Mouse (Mus musculus): ENCODE data around the gene Nrk. TPM values are rescaled to one million over a fixed set of nuclear protein-coding genes. Genes with fewer than 3 reads are reported as not detected.

Gene Nrk
- polyA plus RNA-seq (2012; rRNA removed): 0.01 TPM in 1 of 2 replicates, not detected in the other

GRCm38 (mm10) chrX:138914041-138914776 lies at the start of gene Nrk:
Gene Nrk, plus strand, starts transcription at chrX:138914430.

Other genes with a start within 250 kb of the Nrk start
- 0.14 TPM in 1 of 2 replicates, not detected in the other for gene Serpina7, start 170.8 kb downstream of the Nrk start, polyA plus RNA-seq (2012; rRNA removed)
- gene 4930513O06Rik, start 171.8 kb downstream of the Nrk start, polyA plus RNA-seq (2012; rRNA removed): not detected in 2 replicates